Mouse (Mus musculus): ENCODE data around the gene Stxbp3. TPM values are rescaled to one million over a fixed set of nuclear protein-coding genes. Genes with fewer than 3 reads are reported as not detected.
A peak's percentile ranks its signal among the peaks of the same experiment; 100 is the strongest.

Stxbp3 gene
- polyA plus RNA-seq, 1 experiment from 2014 or later = 16.0 TPM

DNA sequence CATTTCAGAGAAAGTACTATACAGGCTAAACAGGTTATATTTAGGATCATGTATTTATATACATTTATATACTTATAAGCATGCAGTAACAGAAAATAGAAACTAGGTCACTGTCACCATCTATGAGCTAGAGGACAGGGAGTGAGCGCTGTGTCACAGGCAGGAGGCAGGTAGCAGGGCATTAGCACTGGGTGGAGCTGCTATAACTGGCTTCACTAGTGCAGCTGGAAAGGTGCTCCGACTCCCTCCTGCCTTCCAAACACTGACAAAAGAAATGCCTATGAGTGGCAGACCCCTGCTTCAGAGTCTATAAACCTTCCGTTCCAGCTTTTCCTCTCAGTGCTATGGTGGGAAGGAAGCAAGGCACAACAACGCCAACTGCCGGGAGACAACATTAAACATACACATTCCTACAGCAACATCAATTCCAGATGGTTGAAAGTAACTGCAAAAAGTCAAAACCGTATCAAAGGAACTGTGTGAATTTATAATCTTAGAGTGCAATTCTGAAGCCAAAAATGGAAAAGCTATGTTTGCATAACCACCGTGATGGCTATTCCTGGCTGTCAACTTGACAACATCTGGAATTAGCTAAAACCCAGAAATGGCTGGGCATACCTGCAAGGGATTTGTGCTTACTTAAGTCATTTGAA lies 49.1 kb downstream of the Stxbp3 start:
- WGBS = 91% methylated on average over 7 of the region's 7 CpGs

DNA sequence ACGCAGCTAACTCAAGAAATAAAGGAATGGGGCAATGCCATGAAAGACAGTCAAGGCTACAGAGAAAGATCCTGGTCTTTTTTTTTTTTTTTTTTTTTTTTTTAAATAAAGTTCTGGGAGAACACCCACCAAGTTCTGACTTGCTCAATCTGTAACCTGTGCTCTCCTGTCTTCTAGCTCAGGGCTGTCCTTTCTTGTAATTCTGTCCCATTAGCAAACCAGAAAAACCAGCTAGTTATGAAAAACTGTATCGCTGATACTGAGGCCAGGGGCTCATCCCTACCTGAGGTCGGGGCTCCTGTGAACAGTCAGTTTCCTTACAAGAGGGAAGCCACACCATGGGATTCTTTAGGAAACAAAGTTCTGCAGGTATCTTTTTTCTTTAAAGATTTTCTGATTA lies 49.8 kb downstream of the Stxbp3 start:
- Histone ChIP-seq H3K27me3 (no peaks in the 10 kb centered on the region), H3K4me1 (replicated peaks) (no peaks in the 10 kb centered on the region), H3K36me3 (peaks cover 10% of the 10 kb centered on the region; the same call in 1 of the 2 replicates), H3K4me2 (replicated peaks) (no peak overlapping the region), H3K9ac (replicated peaks) (no peak overlapping the region), H3K4me3 (replicated peaks) (no peak overlapping the region), H3K27ac (no peak overlapping the region), H3K9me3 (no peaks in the 10 kb centered on the region)
- no peak for ATAC-seq
- WGBS = 84% methylated on average over 3 of the region's 3 CpGs

More for the DNA sequence above, 49.1 kb downstream of the Stxbp3 start:
- no peak overlapping the region for H3K4me3 ChIP-seq (replicated peaks)
- no peak overlapping the region for H3K27ac ChIP-seq
- H3K27me3 ChIP-seq = no peaks in the 10 kb centered on the region
- no peak overlapping the region for H3K4me2 ChIP-seq (replicated peaks)
- no peak for ATAC-seq
- no peaks in the 10 kb centered on the region for H3K9me3 ChIP-seq
- no peak overlapping the region for H3K9ac ChIP-seq (replicated peaks)
- H3K4me1 ChIP-seq (replicated peaks) = no peaks in the 10 kb centered on the region
- peaks cover 10% of the 10 kb centered on the region; the same call in 1 of the 2 replicates for H3K36me3 ChIP-seq

DNA sequence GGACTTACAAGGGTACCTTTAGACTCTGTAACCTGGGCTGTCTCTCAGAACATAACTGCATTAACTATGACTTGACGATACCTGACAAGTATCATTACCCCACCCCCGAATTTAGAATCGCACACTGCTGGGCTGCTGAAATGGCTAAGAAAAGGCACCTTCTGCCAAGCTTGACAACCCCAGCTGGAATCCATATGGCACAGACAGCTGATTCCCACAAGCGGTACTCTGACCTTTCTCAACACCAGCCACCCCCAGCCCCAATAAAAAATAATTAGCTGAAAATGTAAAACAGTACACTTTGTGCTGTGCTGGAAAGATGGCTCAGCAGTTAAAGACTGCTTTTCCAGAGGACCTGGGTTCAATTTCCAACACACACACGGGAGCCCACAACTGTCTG lies 51.0 kb downstream of the Stxbp3 start:
- Histone ChIP-seq H3K4me3 (replicated peaks) (no peak overlapping the region), H3K9ac (replicated peaks) (no peak overlapping the region), H3K36me3 (peaks cover 10% of the 10 kb centered on the region; the same call in 1 of the 2 replicates), H3K4me2 (replicated peaks) (no peak overlapping the region), H3K27me3 (no peaks in the 10 kb centered on the region), H3K4me1 (replicated peaks) (no peaks in the 10 kb centered on the region), H3K27ac (no peak overlapping the region), H3K9me3 (peaks cover 6% of the 10 kb centered on the region; the same call in 1 of the 2 replicates)
- WGBS = 86% methylated on average over 5 of the region's 5 CpGs
- no peak for ATAC-seq

DNA sequence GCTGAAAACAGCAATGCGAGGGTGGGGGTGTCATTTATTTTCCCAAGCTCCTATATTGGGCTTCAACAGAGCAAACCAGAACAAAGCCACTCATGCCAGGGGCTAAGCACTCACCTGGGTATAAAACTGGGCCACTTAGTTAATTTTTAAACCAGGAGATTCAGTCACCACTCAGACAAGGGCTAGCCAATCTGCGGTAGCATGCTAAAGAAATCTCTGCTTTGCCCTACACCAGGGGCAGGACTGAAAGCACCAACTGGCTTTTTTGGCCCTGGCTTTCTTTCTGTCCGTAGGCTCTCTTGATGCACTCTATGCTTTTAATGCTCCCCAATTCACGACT lies 51.9 kb downstream of the Stxbp3 start:
- no peaks in the 10 kb centered on the region for H3K4me1 ChIP-seq (replicated peaks)
- no peak overlapping the region for H3K4me3 ChIP-seq (replicated peaks)
- H3K9ac ChIP-seq (replicated peaks) = no peak overlapping the region
- 90% methylated on average over 4 of the region's 4 CpGs for WGBS
- H3K36me3 ChIP-seq = 0 out of 2 replicates have a peak, but pooled peaks cover 7% of the 10 kb centered on the region
- peaks cover 6% of the 10 kb centered on the region; the same call in 1 of the 2 replicates for H3K9me3 ChIP-seq
- no peak for ATAC-seq
- no peak overlapping the region for H3K27ac ChIP-seq
- H3K4me2 ChIP-seq (replicated peaks) = no peak overlapping the region
- H3K27me3 ChIP-seq = no peaks in the 10 kb centered on the region

DNA sequence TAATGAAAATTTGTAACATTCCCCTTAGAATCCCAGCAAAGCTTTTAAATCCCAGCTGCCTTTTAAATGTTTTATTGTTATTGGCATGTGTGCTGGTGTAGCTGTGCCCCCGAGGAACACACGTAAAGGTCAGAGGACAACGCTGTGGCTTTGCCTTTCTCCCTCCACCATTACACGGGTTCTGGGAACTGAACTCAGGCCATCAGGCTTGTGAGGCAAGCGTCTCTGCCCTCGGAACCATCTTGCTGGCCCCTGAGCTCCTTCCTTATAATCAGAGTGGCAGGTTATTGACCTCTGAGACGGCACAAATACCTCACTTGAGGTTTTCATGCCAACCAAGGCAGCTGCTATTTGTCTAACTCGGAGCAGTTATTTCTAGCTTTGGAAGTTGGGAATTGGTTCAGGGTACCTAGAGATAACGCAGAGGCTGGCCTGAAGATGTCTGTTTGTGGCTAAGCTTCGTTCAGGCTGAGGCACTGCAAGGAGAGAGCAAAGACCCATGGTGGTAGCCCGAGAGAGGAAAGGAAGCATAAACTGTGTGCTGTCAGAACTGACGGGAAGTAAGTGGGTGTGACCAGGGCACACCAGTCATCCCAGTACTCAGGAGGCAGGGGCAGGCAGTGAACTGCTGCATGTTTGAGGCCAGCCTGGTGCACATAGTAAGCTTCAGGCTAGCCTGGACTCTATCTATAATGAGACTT lies 52.4 kb downstream of the Stxbp3 start:
- 78% methylated on average over 12 of the region's 12 CpGs for WGBS
- Histone ChIP-seq H3K4me2 (replicated peaks) (no peak overlapping the region), H3K27ac (no peak overlapping the region), H3K9ac (replicated peaks) (no peak overlapping the region), H3K4me1 (replicated peaks) (no peaks in the 10 kb centered on the region), H3K9me3 (peaks cover 6% of the 10 kb centered on the region; the same call in 1 of the 2 replicates), H3K36me3 (0 out of 2 replicates have a peak, but pooled peaks cover 7% of the 10 kb centered on the region), H3K4me3 (replicated peaks) (no peak overlapping the region), H3K27me3 (no peaks in the 10 kb centered on the region)
- no peak for ATAC-seq

DNA sequence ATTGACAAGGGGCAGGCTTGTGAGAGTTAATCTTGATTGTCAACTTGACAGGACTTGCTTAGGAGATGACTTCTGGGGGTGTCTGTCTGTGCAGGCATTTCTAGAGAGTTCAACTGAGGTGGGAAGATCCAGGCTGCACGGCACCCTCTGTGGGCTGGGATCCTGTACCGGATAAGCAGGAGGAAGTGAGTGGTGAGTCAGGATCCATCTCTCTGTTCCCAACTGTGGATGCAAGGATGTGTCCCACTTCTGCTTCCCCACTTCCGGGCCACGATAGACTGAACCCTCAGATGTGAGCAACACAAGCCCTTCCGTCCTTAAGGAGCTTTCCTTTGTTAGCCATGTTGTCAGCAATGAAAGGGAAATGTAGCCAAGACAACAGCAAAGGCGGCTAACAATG lies 53.8 kb downstream of the Stxbp3 start:
- ATAC-seq = no peak
- no peaks in the 10 kb centered on the region for H3K36me3 ChIP-seq
- H3K27ac ChIP-seq = no peak overlapping the region
- H3K4me2 ChIP-seq (replicated peaks) = no peak overlapping the region
- peaks cover 3% of the 10 kb centered on the region for H3K4me1 ChIP-seq (replicated peaks)
- H3K9me3 ChIP-seq = peaks cover 6% of the 10 kb centered on the region; the same call in 1 of the 2 replicates
- 68% methylated on average over 6 of the region's 6 CpGs for WGBS
- H3K4me3 ChIP-seq (replicated peaks) = no peak overlapping the region
- no peak overlapping the region for H3K9ac ChIP-seq (replicated peaks)
- no peaks in the 10 kb centered on the region for H3K27me3 ChIP-seq

DNA sequence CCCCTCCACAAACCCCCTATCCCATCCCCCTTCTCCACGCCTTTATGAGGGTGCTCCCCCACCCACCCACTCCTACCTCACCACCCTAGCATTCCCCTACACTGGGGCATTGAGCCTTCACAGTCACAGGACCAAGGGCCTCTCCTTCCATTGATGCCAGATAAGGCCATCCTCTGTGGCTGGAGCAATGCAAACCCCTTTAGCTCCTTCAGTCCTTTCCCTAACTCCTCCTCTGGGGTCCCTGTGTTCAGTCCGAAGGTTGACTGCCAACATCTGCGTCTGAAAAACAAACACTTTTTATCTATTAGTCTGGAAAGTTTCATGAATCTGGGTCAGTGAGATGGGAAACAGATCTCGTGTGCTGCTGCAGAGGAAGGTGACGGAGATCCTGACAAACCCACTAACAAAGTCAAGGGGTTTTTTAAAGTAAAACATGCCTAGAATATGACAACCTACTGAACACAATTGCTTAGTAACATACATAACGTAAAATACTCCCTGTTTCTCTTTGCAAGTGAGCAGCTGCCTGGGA lies 57.9 kb downstream of the Stxbp3 start:
- Histone ChIP-seq H3K27me3 (no peaks in the 10 kb centered on the region), H3K9ac (replicated peaks) (no peak overlapping the region), H3K36me3 (no peaks in the 10 kb centered on the region), H3K9me3 (peaks cover 6% of the 10 kb centered on the region; the same call in 1 of the 2 replicates), H3K4me3 (replicated peaks) (no peak overlapping the region), H3K4me2 (replicated peaks) (no peak overlapping the region), H3K4me1 (replicated peaks) (peaks cover 9% of the 10 kb centered on the region), H3K27ac (no peak overlapping the region)
- no peak for ATAC-seq
- WGBS = 87% methylated on average over 6 of the region's 6 CpGs

DNA sequence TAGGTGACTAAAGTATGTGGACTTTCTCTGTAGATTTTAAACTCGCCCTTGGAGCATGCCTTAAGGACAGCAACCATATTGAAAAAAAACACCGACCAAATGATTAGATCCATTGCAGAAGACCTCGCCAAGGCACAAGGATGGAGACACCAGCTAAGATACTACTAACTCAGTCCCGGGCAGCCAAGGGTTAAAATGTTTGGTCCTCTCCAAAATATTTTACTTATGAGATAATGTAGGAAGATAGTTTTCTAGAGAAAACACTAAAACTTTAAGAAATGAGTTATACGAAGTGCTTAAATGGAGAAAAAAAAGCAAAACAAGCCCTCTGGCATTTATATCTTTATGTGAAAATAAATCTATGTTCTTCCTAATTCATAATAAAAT lies 58.4 kb downstream of the Stxbp3 start:
- no peak overlapping the region for H3K9ac ChIP-seq (replicated peaks)
- H3K9me3 ChIP-seq = peaks cover 6% of the 10 kb centered on the region; the same call in 1 of the 2 replicates
- ATAC-seq = no peak
- no peak overlapping the region for H3K4me2 ChIP-seq (replicated peaks)
- no peak overlapping the region for H3K4me3 ChIP-seq (replicated peaks)
- H3K27ac ChIP-seq = no peak overlapping the region
- H3K4me1 ChIP-seq (replicated peaks) = peaks cover 9% of the 10 kb centered on the region
- no peaks in the 10 kb centered on the region for H3K27me3 ChIP-seq
- 82% methylated on average over 5 of the region's 5 CpGs for WGBS
- H3K36me3 ChIP-seq = no peaks in the 10 kb centered on the region

DNA sequence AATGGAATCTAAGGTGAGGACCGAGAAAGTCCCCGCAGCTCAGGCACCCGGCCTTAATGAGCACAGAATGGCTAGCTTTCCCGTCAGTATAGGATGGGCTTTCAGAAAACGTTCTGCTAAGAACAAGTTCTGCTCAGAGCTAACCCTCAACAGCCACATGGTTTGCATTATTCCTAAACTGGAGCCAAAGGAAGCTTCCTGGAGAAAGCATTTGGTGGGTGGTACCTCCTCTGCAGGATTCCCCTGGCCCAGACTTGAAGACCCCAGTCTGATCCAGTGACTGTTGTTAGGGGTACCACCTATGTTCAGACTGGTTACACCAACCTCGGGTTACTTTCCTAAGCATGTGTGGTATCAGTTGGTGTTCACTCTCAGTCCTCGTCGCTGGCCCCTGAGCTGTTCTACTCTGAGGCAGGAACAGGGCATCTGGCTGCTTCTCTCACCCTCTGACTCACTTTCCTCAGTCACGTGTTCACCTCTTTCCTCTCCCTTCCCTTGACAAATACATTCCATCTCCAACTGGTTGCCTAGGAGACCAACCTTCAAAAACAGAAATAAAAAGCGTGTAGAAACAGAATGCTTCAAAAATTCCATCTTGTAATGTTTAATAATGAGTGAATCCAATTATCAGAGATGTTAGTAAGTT lies 59.0 kb downstream of the Stxbp3 start:
- no peak overlapping the region for H3K9ac ChIP-seq (replicated peaks)
- no peaks in the 10 kb centered on the region for H3K36me3 ChIP-seq
- H3K9me3 ChIP-seq = peaks cover 6% of the 10 kb centered on the region; the same call in 1 of the 2 replicates
- WGBS = 60% methylated on average over 10 of the region's 10 CpGs
- no peak overlapping the region for H3K4me3 ChIP-seq (replicated peaks)
- no peak overlapping the region for H3K27ac ChIP-seq
- peaks cover 9% of the 10 kb centered on the region for H3K4me1 ChIP-seq (replicated peaks)
- 0 out of 2 replicates have a peak, but pooled peaks have one; percentile 30 for ATAC-seq
- H3K27me3 ChIP-seq = no peaks in the 10 kb centered on the region
- H3K4me2 ChIP-seq (replicated peaks) = no peak overlapping the region

DNA sequence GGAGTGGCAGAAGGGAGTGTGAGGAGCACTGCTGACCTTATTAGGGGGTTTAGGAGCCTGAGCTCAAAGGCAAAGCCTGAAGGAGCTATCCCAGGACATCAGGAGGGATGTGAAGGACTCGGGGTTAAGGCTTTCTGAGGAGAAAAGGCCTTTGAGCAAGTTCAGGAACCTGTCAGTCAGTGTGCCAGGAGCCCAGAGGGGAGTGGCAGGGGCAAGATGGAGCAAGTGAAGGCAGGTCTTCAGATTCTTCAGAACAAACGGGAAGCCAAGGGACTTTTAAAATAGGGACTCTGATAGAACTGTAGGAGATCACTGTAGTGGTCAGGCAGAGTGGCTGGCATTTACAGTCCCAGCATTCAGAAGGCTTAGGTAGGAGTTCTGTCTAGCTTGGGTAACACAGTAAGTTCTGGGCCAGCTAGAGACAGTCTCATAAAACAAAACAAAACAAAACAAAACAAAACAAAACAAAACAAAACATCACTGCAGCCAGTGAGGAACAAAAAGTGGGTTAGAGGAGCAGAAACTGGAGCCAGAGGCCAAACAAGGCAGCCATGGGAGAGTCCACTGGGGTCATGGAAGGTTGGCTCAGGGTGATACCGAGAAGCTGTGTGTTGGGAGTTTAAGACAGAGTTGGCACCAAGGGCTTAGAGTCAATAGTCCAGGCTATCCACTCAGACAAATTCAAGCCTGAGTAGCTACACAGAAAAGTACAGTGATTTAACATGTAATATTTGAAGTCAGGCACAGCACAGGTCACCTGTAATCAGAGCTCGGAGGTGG lies 61.4 kb downstream of the Stxbp3 start:
- H3K4me1 ChIP-seq (replicated peaks) = peaks cover 9% of the 10 kb centered on the region
- ATAC-seq = no peak
- H3K27me3 ChIP-seq = no peaks in the 10 kb centered on the region
- H3K4me3 ChIP-seq (replicated peaks) = no peak overlapping the region
- no peaks in the 10 kb centered on the region for H3K36me3 ChIP-seq
- no peak overlapping the region for H3K9ac ChIP-seq (replicated peaks)
- 75% methylated on average over 4 of the region's 4 CpGs for WGBS
- no peaks in the 10 kb centered on the region for H3K9me3 ChIP-seq
- H3K4me2 ChIP-seq (replicated peaks) = no peak overlapping the region
- H3K27ac ChIP-seq = no peak overlapping the region

DNA sequence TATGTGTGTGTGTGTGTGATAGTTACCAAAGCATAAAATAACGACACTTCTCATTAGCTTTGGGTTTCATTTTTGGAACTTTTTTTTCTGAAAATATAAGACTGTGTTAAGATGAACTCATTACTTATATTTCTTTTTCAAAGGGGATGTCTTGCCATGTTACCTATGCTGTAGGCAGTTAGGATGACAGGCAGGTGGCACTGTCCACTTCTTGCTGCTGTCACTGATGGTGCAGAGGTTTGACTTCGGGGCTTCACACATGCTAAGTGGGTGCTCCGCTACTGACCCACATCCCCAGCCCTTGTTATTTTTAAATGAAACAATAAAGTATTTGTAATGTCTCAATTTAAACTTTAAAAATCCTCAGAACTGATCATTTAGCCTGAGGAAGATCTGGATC lies 67.5 kb downstream of the Stxbp3 start:
- no peak overlapping the region for H3K27ac ChIP-seq
- no peaks in the 10 kb centered on the region for H3K9me3 ChIP-seq
- 90% methylated on average over 3 of the region's 3 CpGs for WGBS
- H3K4me2 ChIP-seq (replicated peaks) = no peak overlapping the region
- no peak for ATAC-seq
- no peak overlapping the region for H3K4me3 ChIP-seq (replicated peaks)
- H3K9ac ChIP-seq (replicated peaks) = no peak overlapping the region
- no peaks in the 10 kb centered on the region for H3K27me3 ChIP-seq
- no peaks in the 10 kb centered on the region for H3K4me1 ChIP-seq (replicated peaks)
- H3K36me3 ChIP-seq = no peaks in the 10 kb centered on the region
